ENCODE assay signal across 10 mouse cellular contexts in the genomic region with DNA sequence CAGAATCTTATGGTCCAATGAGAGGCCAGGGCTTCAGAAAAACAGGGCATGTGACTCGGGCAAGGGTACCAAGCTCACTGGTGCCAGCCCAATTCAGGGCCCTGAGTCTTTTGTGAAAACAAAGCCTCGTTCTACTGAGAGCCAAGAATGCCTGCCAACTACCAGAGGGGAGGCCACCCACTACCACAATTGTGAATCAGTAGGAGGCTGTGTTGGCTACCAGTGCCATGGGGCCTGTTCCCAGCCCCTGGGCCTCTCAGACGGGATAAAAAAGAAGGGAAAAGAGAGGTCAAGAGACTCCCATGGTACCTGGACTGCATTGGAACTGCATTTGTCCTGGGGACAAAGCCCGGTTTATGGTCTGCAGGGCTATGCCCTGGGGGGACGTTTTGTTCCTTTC. TPM values are rescaled to one million over a fixed set of nuclear protein-coding genes. Genes with fewer than 3 reads are reported as not detected.
A peak's percentile ranks its signal among the peaks of the same experiment; 100 is the strongest.
DNase-seq lines count a peak whose midpoint lies in the region; ATAC-seq and TF ChIP-seq lines count a peak whose summit lies in the region.
"Had no signal": no experiment of that assay in that cellular context is flagged by ENCODE, and none has a peak within 500 bp of the region (broad histone marks: within the 10 kb centered on the region; RNA-seq: fewer than 3 reads in every experiment).

No protein-coding gene starts in this region.

- WGBS in forebrain, postnatal 0 days, result 22% methylated on average over 5 of the region's 5 CpGs
- WGBS in stomach, postnatal 0 days, result 71% methylated on average over 5 of the region's 5 CpGs

- DNase-seq in layer of hippocampus, adult 11-12 months (ENCODE audit: low spot score), result peak; percentile 74
- no peak for DNase-seq in layer of hippocampus, postnatal 25 days (ENCODE audit: extremely low spot score in 1 of 2, low spot score in 1 of 2)
- peak; percentile 71 for DNase-seq in forebrain, postnatal 0 days
- DNase-seq in layer of hippocampus, postnatal 14 days (ENCODE audit: low spot score in 2 of 2), result peak; percentile 62 to 90
- DNase-seq in right cerebral cortex, postnatal 10 days (ENCODE audit: low spot score in 2 of 2), result peak; percentile 84 to 90
- no peak for DNase-seq in stomach, postnatal 0 days (ENCODE audit: low spot score)
- DNase-seq in adrenal gland, adult 2 months, result no peak
- DNase-seq: lung, embryonic 14.5 days had no signal

- peak overlapping the region; percentile 62; the same call in 1 of the 2 replicates for H3K27ac ChIP-seq in forebrain, postnatal 0 days (ENCODE audit: low read depth, low read length)
- H3K27ac ChIP-seq in stomach, postnatal 0 days (replicated peaks), result no peak overlapping the region

- no peak for TF ChIP-seq CTCF in forebrain, postnatal 0 days (IDR thresholded peaks at IDR 0.05; ENCODE audit: low read depth)
- TF ChIP-seq CTCF in stomach, postnatal 0 days (IDR thresholded peaks at IDR 0.05; ENCODE audit: low read depth), result no peak

- H3K4me2 ChIP-seq in forebrain, postnatal 0 days (ENCODE audit: low read depth), result no peak overlapping the region
- H3K4me2 ChIP-seq in stomach, postnatal 0 days (replicated peaks; ENCODE audit: low read depth), result no peak overlapping the region
- H3K4me2 ChIP-seq: lung, embryonic 14.5 days had no signal

- no peak for TF ChIP-seq EP300 in stomach, postnatal 0 days (optimal IDR thresholded peaks at IDR 0.05)

- no peaks in the 10 kb centered on the region for H3K9me3 ChIP-seq in forebrain, postnatal 0 days (ENCODE audit: low read length)
- no peaks in the 10 kb centered on the region for H3K9me3 ChIP-seq in stomach, postnatal 0 days (ENCODE audit: control insufficient read depth, low read length)

- 0 out of 2 replicates have a peak, but pooled peaks cover 4% of the 10 kb centered on the region for H3K4me1 ChIP-seq in forebrain, postnatal 0 days (ENCODE audit: insufficient read depth)
- no peaks in the 10 kb centered on the region for H3K4me1 ChIP-seq in stomach, postnatal 0 days (replicated peaks; ENCODE audit: control insufficient read depth, insufficient read depth)

- ATAC-seq in forebrain, postnatal 0 days, result peak; percentile 73
- ATAC-seq in stomach, postnatal 0 days (ENCODE audit: low FRiP score, low TSS enrichment), result no peak

- H3K36me3 ChIP-seq in forebrain, postnatal 0 days (ENCODE audit: insufficient read depth), result no peaks in the 10 kb centered on the region
- H3K36me3 ChIP-seq in stomach, postnatal 0 days (ENCODE audit: control insufficient read depth, insufficient read depth, low read length), result no peaks in the 10 kb centered on the region

- H3K9ac ChIP-seq in forebrain, postnatal 0 days, result no peak overlapping the region
- H3K9ac ChIP-seq in stomach, postnatal 0 days (ENCODE audit: low read length), result no peak overlapping the region
- H3K9ac ChIP-seq: lung, embryonic 14.5 days had no signal

- H3K4me3 ChIP-seq in forebrain, postnatal 0 days (ENCODE audit: low read depth, low read length), result no peak overlapping the region
- no peak overlapping the region for H3K4me3 ChIP-seq in stomach, postnatal 0 days (ENCODE audit: low read depth, low read length)

- no peaks in the 10 kb centered on the region for H3K27me3 ChIP-seq in forebrain, postnatal 0 days (ENCODE audit: insufficient read depth, low read length)
- H3K27me3 ChIP-seq in stomach, postnatal 0 days (ENCODE audit: control insufficient read depth, insufficient read depth, low read length), result no peaks in the 10 kb centered on the region

RNA-seq across cellular contexts. Expression of gene 2310022B05Rik, which starts 41.9 kb away (rescaled TPM):
- 10 to 100 TPM; 83.2 to 86.9 TPM for total RNA-seq in layer of hippocampus, postnatal 25 days (2021)
- 68.2 and 79.7 TPM in 2 replicates for total RNA-seq in forebrain, postnatal 0 days (2014; rRNA removed)
- polyA plus RNA-seq in forebrain, postnatal 0 days (2015; fragmentation: Nextera tagmentation; extraction: Ambion mirVana), result 35.7 and 37.8 TPM in 2 replicates
- total RNA-seq in layer of hippocampus, postnatal 14 days (2021), result 10 to 100 TPM; 94.7 to 99.2 TPM
- polyA plus RNA-seq in stomach, postnatal 0 days (2015; fragmentation: Nextera tagmentation; extraction: Ambion mirVana), result 17.9 and 20.0 TPM in 2 replicates
- total RNA-seq in adrenal gland, adult 2 months (2021), result 10 to 100 TPM; 34.1 to 56.7 TPM
- polyA plus RNA-seq in adrenal gland, adult 2 months (2012; rRNA removed), result 37.6 and 49.4 TPM in 2 replicates

RNA-seq across cellular contexts. Expression of gene Capn9, which starts 45.3 kb away (rescaled TPM):
- total RNA-seq in layer of hippocampus, postnatal 25 days (2021), result under 1 TPM; 0.17 to 0.40 TPM
- not detected in 2 replicates for total RNA-seq in forebrain, postnatal 0 days (2014; rRNA removed)
- 0.29 and 0.34 TPM in 2 replicates for polyA plus RNA-seq in forebrain, postnatal 0 days (2015; fragmentation: Nextera tagmentation; extraction: Ambion mirVana)
- total RNA-seq in layer of hippocampus, postnatal 14 days (2021), result under 1 TPM in 1 of 2 experiments, not detected in 1; 0.18 TPM
- polyA plus RNA-seq in stomach, postnatal 0 days (2015; fragmentation: Nextera tagmentation; extraction: Ambion mirVana), result 12.8 and 17.6 TPM in 2 replicates
- total RNA-seq in adrenal gland, adult 2 months (2021), result under 1 TPM in 1 of 2 experiments, not detected in 1; 0.26 TPM
- 0.11 and 0.12 TPM in 2 replicates for polyA plus RNA-seq in adrenal gland, adult 2 months (2012; rRNA removed)
- total RNA-seq: left cerebral cortex, postnatal 10 days; monocyte, adult 5-6 weeks had no signal

RNA-seq across cellular contexts. Expression of gene Agt, which starts 51.7 kb away (rescaled TPM):
- 10 to 100 TPM; 37.0 to 47.2 TPM for total RNA-seq in layer of hippocampus, postnatal 25 days (2021)
- 27.7 and 29.4 TPM in 2 replicates for total RNA-seq in forebrain, postnatal 0 days (2014; rRNA removed)
- 18.6 and 30.0 TPM in 2 replicates for polyA plus RNA-seq in forebrain, postnatal 0 days (2015; fragmentation: Nextera tagmentation; extraction: Ambion mirVana)
- 10 to 100 TPM; 56.4 to 82.1 TPM for total RNA-seq in layer of hippocampus, postnatal 14 days (2021)
- polyA plus RNA-seq in stomach, postnatal 0 days (2015; fragmentation: Nextera tagmentation; extraction: Ambion mirVana), result 42.8 and 44.5 TPM in 2 replicates
- total RNA-seq in adrenal gland, adult 2 months (2021), result 10 to 100 TPM in 1 of 2 experiments, 1 to 10 TPM in 1; 4.1 to 12.3 TPM
- polyA plus RNA-seq in adrenal gland, adult 2 months (2012; rRNA removed), result 17.3 and 19.6 TPM in 2 replicates
- total RNA-seq: monocyte, adult 5-6 weeks had no signal

Comparison
In these comparisons a context has a peak if more than half of its experiments do, and no peak if none do; other contexts are left out.
1. DNase-seq: peak in layer of hippocampus, adult 11-12 months (single experiment), forebrain, postnatal 0 days (single experiment), layer of hippocampus, postnatal 14 days (2 of 2) and right cerebral cortex, postnatal 10 days (2 of 2); none in layer of hippocampus, postnatal 25 days (0 of 2), stomach, postnatal 0 days (single experiment) and adrenal gland, adult 2 months (single experiment).